Mouse (Mus musculus): Measurements from ENCODE around the gene Coa6. TPM values are rescaled to one million over a fixed set of nuclear protein-coding genes. Genes with fewer than 3 reads are reported as not detected.
A peak's percentile ranks its signal among the peaks of the same experiment; 100 is the strongest.

Gene Coa6
- polyA plus RNA-seq, 1 experiment from 2014 or later, result 46.8 TPM

DNA sequence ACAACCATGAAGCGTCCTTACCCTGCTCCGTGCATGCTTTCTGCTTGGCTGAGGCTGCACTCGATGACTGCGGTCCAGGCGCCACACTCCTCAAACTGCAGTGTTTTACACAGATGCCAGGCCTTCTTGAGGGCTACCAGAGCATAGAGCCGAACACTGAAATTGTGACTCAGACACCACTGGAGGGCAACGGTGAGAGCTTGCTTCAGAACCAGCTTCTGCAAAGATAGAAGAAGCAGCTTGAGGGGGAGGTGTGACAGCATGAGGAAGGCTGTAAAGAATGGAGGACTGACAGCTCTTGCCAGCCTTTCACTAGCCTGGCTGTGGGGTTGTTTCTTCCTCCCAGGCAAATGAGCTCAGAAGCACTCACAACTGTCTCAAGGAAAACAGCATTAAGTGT is 11.5 kb downstream of the Coa6 start:
- H3K36me3 ChIP-seq (ENCODE audit: control insufficient read depth, insufficient read depth, low read length), result no peaks in the 10 kb centered on the region
- no peak for ATAC-seq (ENCODE audit: low FRiP score)
- no peak overlapping the region for H3K4me2 ChIP-seq (replicated peaks; ENCODE audit: low read depth, low read length)
- DNase-seq (ENCODE audit: low spot score), result no peak
- 88% methylated on average over 7 of the region's 7 CpGs for WGBS
- no peaks in the 10 kb centered on the region for H3K9me3 ChIP-seq (ENCODE audit: control insufficient read depth, low read length)
- H3K4me3 ChIP-seq (ENCODE audit: low read depth, low read length), result no peak overlapping the region
- no peak overlapping the region for H3K9ac ChIP-seq (ENCODE audit: low read depth, low read length)
- H3K4me1 ChIP-seq (replicated peaks; ENCODE audit: control insufficient read depth, insufficient read depth, low read length), result no peaks in the 10 kb centered on the region
- H3K27ac ChIP-seq (ENCODE audit: low read depth, low read length), result no peak overlapping the region
- H3K27me3 ChIP-seq (ENCODE audit: control insufficient read depth, insufficient read depth, low read length), result no peaks in the 10 kb centered on the region

DNA sequence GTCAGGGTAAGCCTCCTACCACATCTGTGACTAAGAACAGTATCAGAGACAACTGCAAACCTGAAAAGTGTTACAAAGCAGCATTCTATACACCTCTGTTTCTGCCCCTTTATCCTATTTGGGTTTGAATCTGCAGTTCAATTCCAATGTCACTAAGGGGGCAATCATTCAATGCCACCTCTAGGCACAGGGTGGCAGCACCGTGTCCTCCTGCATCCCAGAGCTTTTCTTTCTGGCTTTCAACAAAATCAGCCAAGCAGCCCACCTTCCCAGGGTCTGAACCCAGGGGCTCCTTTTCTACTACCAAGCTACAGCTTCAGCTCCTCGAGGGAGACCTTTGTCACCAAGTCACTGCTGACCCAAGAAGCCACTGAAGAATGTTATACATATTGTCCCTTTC is 16.6 kb downstream of the Coa6 start:
- 60% methylated on average over 2 of the region's 2 CpGs for WGBS
- no peak for ATAC-seq (ENCODE audit: low FRiP score)
- Histone ChIP-seq H3K9me3 (ENCODE audit: control insufficient read depth, low read length) (no peaks in the 10 kb centered on the region), H3K27me3 (ENCODE audit: control insufficient read depth, insufficient read depth, low read length) (no peaks in the 10 kb centered on the region), H3K27ac (ENCODE audit: low read depth, low read length) (no peak overlapping the region), H3K36me3 (ENCODE audit: control insufficient read depth, insufficient read depth, low read length) (no peaks in the 10 kb centered on the region), H3K9ac (ENCODE audit: low read depth, low read length) (no peak overlapping the region), H3K4me2 (replicated peaks; ENCODE audit: low read depth, low read length) (no peak overlapping the region), H3K4me1 (replicated peaks; ENCODE audit: control insufficient read depth, insufficient read depth, low read length) (no peaks in the 10 kb centered on the region), H3K4me3 (ENCODE audit: low read depth, low read length) (no peak overlapping the region)
- DNase-seq (ENCODE audit: low spot score), result no peak

DNA sequence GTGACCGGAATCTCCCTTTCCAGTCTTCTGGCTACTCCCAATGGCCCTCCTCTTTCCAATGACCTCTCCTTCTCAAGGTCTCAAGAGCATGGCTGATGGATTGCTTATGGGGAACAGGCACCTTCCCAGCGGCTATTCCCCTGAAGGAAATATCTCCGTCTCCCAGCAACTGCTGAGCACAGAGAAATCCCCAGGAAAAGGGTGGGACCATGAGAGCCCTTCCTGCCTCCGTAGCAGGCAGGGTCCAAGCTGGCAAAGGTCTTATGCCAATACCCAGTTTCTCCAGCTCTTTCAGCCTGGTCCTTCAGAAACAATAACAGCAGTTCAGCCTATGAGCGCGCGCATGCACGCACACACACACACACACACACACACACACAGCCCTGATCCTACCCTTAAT is 28.8 kb downstream of the Coa6 start:
- Histone ChIP-seq H3K4me3 (ENCODE audit: low read depth, low read length) (no peak overlapping the region), H3K4me2 (replicated peaks; ENCODE audit: low read depth, low read length) (no peak overlapping the region), H3K9me3 (ENCODE audit: control insufficient read depth, low read length) (no peaks in the 10 kb centered on the region), H3K4me1 (replicated peaks; ENCODE audit: control insufficient read depth, insufficient read depth, low read length) (no peaks in the 10 kb centered on the region), H3K27ac (ENCODE audit: low read depth, low read length) (no peak overlapping the region), H3K36me3 (ENCODE audit: control insufficient read depth, insufficient read depth, low read length) (peaks cover 2% of the 10 kb centered on the region; the same call in 1 of the 2 replicates), H3K27me3 (ENCODE audit: control insufficient read depth, insufficient read depth, low read length) (no peaks in the 10 kb centered on the region), H3K9ac (ENCODE audit: low read depth, low read length) (no peak overlapping the region)
- no peak for ATAC-seq (ENCODE audit: low FRiP score)
- DNase-seq (ENCODE audit: low spot score), result no peak
- WGBS, result 94% methylated on average over 8 of the region's 8 CpGs

DNA sequence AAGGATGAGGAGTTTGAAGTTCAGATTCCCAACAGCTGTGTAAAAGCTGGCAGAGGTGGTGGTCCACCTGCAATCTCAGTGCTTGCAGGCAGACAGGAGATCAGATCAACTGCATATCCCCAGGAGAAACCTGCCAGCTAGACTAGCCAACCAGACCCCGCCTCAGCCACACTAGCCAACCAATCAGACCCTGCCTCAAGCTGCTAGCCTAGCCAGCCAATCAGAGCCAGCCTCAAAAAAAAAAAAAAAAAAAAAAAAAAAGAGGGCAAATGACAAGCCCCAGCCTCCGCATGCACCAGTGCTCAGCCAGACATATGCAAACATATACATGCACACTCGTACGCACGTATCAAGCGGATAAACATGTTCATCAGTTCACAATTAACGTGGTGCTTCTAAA is 33.1 kb downstream of the Coa6 start:
- H3K36me3 ChIP-seq (ENCODE audit: control insufficient read depth, insufficient read depth, low read length), result peaks cover 2% of the 10 kb centered on the region; the same call in 1 of the 2 replicates
- ATAC-seq (ENCODE audit: low FRiP score), result peak; percentile 47; the same call in 1 of the 2 replicates
- H3K27me3 ChIP-seq (ENCODE audit: control insufficient read depth, insufficient read depth, low read length), result no peaks in the 10 kb centered on the region

DNA sequence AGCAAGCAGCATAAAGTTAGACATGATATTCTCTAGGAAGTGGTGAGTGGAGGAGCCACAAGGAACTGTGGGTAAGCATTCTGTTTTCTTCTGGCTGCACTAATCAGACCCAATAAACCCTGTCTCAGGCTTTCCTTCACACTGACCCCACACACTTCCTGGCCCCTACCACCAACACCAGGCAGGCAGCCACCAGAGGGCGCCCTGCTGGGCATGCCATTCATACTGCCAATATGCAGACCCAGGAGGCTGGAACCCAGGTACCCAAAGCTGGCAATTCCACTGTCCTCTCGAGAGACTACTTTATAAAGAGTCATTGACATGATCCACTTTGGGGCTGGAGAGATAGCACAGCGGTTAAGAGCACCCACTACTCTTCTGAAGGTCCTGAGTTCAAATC is 38.0 kb downstream of the Coa6 start:
- no peaks in the 10 kb centered on the region for H3K9me3 ChIP-seq (ENCODE audit: control insufficient read depth, low read length)
- H3K9ac ChIP-seq (ENCODE audit: low read depth, low read length), result no peak overlapping the region
- no peaks in the 10 kb centered on the region for H3K27me3 ChIP-seq (ENCODE audit: control insufficient read depth, insufficient read depth, low read length)
- H3K36me3 ChIP-seq (ENCODE audit: control insufficient read depth, insufficient read depth, low read length), result 0 out of 2 replicates have a peak, but pooled peaks cover 3% of the 10 kb centered on the region
- H3K4me3 ChIP-seq (ENCODE audit: low read depth, low read length), result no peak overlapping the region
- WGBS, result 55% methylated on average over 3 of the region's 3 CpGs
- DNase-seq (ENCODE audit: low spot score), result peak; percentile 47
- no peak for ATAC-seq (ENCODE audit: low FRiP score)
- no peak overlapping the region for H3K27ac ChIP-seq (ENCODE audit: low read depth, low read length)
- H3K4me1 ChIP-seq (replicated peaks; ENCODE audit: control insufficient read depth, insufficient read depth, low read length), result no peaks in the 10 kb centered on the region
- no peak overlapping the region for H3K4me2 ChIP-seq (replicated peaks; ENCODE audit: low read depth, low read length)

More for the DNA sequence above, 33.1 kb downstream of the Coa6 start:
- no peak overlapping the region for H3K27ac ChIP-seq (ENCODE audit: low read depth, low read length)
- H3K9me3 ChIP-seq (ENCODE audit: control insufficient read depth, low read length), result no peaks in the 10 kb centered on the region
- peak; percentile 14 for DNase-seq (ENCODE audit: low spot score)
- no peak overlapping the region for H3K4me2 ChIP-seq (replicated peaks; ENCODE audit: low read depth, low read length)
- H3K9ac ChIP-seq (ENCODE audit: low read depth, low read length), result no peak overlapping the region
- no peaks in the 10 kb centered on the region for H3K4me1 ChIP-seq (replicated peaks; ENCODE audit: control insufficient read depth, insufficient read depth, low read length)
- 83% methylated on average over 7 of the region's 7 CpGs for WGBS
- no peak overlapping the region for H3K4me3 ChIP-seq (ENCODE audit: low read depth, low read length)

DNA sequence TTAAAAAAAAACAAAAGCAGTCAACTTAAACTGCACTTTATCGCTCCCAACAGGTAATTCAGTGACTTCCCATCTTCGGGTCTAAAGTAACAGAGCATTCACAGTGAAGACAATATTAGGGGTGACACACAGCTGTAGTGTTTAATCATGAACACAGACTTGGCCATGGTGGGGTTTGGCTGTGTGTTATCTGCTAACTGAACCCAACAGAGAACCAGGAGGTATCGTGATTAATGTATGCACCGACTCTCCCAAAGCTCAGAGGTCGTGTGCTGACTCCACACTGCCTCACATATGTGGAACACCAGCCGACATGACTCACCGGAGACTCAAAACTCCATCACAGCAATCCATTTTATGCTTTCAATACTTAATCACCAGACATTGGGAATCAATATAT is 39.4 kb downstream of the Coa6 start:
- Histone ChIP-seq H3K9me3 (ENCODE audit: control insufficient read depth, low read length) (no peaks in the 10 kb centered on the region), H3K4me1 (replicated peaks; ENCODE audit: control insufficient read depth, insufficient read depth, low read length) (no peaks in the 10 kb centered on the region), H3K27me3 (ENCODE audit: control insufficient read depth, insufficient read depth, low read length) (no peaks in the 10 kb centered on the region), H3K36me3 (ENCODE audit: control insufficient read depth, insufficient read depth, low read length) (0 out of 2 replicates have a peak, but pooled peaks cover 3% of the 10 kb centered on the region), H3K9ac (ENCODE audit: low read depth, low read length) (no peak overlapping the region), H3K27ac (ENCODE audit: low read depth, low read length) (no peak overlapping the region), H3K4me3 (ENCODE audit: low read depth, low read length) (no peak overlapping the region), H3K4me2 (replicated peaks; ENCODE audit: low read depth, low read length) (no peak overlapping the region)
- 90% methylated on average over 7 of the region's 7 CpGs for WGBS
- DNase-seq (ENCODE audit: low spot score), result no peak
- no peak for ATAC-seq (ENCODE audit: low FRiP score)

DNA sequence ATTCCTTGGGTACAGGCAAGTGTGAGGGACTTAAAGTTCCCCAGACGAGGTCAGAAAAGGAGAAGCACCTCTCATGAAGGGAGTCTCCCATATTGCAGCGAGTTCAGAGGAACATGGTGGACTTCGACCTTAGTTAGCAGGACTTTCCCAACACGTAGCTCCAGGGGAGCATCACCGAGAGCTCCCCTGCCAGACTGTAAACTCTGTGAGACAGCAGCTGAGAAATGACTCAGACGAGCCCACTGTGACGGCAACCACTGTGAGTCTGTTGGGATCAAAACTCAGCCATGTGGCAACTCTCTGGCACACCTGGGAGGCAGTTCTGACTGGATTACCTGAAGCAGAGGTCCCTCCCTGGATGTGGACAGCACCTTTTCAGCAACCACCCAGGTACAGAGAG is 41.8 kb downstream of the Coa6 start:
- H3K9ac ChIP-seq (ENCODE audit: low read depth, low read length), result no peak overlapping the region
- ATAC-seq (ENCODE audit: low FRiP score) (no peak), DNase-seq (ENCODE audit: low spot score) (no peak)
- H3K4me3 ChIP-seq (ENCODE audit: low read depth, low read length), result no peak overlapping the region
- H3K4me2 ChIP-seq (replicated peaks; ENCODE audit: low read depth, low read length), result no peak overlapping the region
- 0 out of 2 replicates have a peak, but pooled peaks cover 3% of the 10 kb centered on the region for H3K36me3 ChIP-seq (ENCODE audit: control insufficient read depth, insufficient read depth, low read length)
- no peak overlapping the region for H3K27ac ChIP-seq (ENCODE audit: low read depth, low read length)
- H3K9me3 ChIP-seq (ENCODE audit: control insufficient read depth, low read length), result no peaks in the 10 kb centered on the region
- no peaks in the 10 kb centered on the region for H3K4me1 ChIP-seq (replicated peaks; ENCODE audit: control insufficient read depth, insufficient read depth, low read length)
- WGBS, result 86% methylated on average over 7 of the region's 7 CpGs
- no peaks in the 10 kb centered on the region for H3K27me3 ChIP-seq (ENCODE audit: control insufficient read depth, insufficient read depth, low read length)

DNA sequence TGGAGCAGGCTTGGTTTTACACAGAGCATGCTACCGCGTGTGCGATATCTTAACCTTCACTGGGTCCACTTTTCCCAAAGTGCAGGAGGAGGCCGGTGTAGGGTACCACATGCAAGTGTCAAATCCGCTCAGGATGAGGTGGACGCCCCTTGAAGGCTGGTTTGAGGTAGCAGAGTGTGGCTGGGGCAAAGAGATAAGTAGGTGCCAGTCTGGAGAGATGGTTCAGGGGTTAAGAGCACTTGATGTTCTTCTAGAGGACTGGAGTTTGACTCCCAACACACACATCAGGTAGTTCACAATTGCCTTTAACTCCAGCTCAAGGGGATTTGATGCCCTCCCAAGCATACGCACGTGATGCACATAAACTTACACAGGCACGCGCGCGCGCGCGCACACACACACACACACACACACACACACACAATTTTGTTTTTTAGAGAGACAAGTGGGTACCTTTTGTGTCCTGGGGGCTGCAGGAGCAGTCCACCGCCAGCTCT is 51.5 kb downstream of the Coa6 start:
- no peak overlapping the region for H3K27ac ChIP-seq (ENCODE audit: low read depth, low read length)
- H3K9ac ChIP-seq (ENCODE audit: low read depth, low read length), result peak overlapping the region; percentile 61
- peak overlapping the region; percentile 74 for H3K4me3 ChIP-seq (ENCODE audit: low read depth, low read length)
- ATAC-seq (ENCODE audit: low FRiP score) (no peak), DNase-seq (ENCODE audit: low spot score) (no peak)
- H3K36me3 ChIP-seq (ENCODE audit: control insufficient read depth, insufficient read depth, low read length), result no peaks in the 10 kb centered on the region
- 13% methylated on average over 16 of the region's 16 CpGs for WGBS
- peak overlapping the region; percentile 72 for H3K4me2 ChIP-seq (replicated peaks; ENCODE audit: low read depth, low read length)
- peaks cover 3% of the 10 kb centered on the region; the same call in 1 of the 2 replicates for H3K27me3 ChIP-seq (ENCODE audit: control insufficient read depth, insufficient read depth, low read length)
- 0 out of 2 replicates have a peak, but pooled peaks cover 2% of the 10 kb centered on the region for H3K4me1 ChIP-seq (replicated peaks; ENCODE audit: control insufficient read depth, insufficient read depth, low read length)
- H3K9me3 ChIP-seq (ENCODE audit: control insufficient read depth, low read length), result no peaks in the 10 kb centered on the region

All from hindbrain, embryonic 11.5 days (tissue).